Mouse (Mus musculus) T-cell, adult 2 months (primary cell): ENCODE data around the gene Cnpy4.

Source experiments
- DNase-seq: peaks from one replicate; pipeline ENCODE4 v3.0.0; 2022; ENCODE audit warnings: low spot score

Gene Cnpy4

DNA sequence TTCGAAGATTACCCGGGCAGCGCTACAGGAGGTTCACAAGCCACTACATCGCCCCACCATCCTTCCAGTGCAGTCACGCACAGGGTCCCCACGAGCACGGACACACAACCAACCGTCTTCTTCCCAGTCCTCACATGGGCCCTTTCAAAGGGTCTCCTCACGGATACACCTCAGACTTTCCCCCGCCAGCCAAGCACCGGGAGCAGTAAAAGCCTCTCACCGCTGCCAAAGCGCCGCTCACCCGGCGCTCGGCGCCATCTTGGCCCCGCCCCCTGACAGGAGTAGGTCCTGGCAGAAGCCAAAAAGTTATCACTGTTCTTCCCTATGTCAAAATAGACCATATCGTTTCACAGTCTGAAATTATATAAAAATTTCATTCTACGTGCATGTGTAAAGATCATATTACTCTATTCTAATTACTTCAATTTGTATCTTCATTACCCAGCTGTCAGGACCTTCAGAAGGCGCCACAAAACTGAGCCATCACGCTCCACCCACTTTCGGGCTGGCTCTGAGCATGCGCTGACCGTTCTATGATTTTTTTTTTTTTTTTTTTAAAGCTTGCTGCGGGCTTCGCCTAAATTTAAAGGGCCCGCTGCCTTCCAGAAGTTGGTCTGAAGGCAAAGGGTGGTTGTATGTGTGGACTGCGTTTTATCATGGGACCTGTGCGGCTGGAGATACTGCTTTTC is at the start of gene Cnpy4, which contains the start of gene Taf6:
Gene Cnpy4, plus strand, starts transcription at position 536 of the 689 bp plus-strand sequence.
Gene Taf6, minus strand, starts transcription at position 502 of the 689 bp plus-strand sequence.
- DNase-seq: peak; percentile 83

DNA sequence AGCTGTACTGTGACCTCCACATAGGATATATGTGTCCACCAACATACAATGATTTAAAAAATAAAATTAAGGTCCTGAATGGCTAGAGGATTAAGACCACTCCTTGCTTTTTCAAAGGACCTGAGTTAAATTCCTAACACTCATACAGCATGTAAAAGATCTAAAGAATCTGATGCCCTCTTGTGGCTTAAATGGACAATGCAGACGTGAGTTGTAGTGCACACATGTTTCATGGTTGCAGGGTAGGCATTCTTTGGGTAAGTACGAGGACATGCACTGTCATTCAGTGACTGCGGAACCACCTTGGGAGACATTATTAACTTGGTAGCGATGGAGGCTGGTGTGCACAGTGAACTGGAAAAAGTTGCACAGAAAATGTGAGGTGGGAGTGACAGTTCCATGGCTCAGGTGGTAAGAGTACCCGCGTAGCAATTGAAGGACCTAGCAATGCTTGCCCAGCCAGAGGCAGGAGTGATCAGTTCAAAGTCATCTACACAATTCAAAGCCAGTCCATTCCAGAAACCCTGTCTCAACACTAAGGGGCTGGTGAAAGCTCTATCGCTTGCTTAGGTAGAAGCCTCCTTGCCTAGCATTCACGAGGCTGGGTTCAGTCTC is 49.2 kb upstream of the Cnpy4 start:
- DNase-seq: peak; percentile 37

- no peak for DNase-seq
Observed at GRCm38 (mm10) chr5:138138585-138138984, 48.7 kb upstream of the Cnpy4 start.

- no peak for DNase-seq
Observed at GRCm38 (mm10) chr5:138154390-138154789, 32.9 kb upstream of the Cnpy4 start.

GRCm38 (mm10) chr5:138155443-138155976 is 31.8 kb upstream of the Cnpy4 start, which contains the start of gene Zfp113:
Zfp113 (minus strand) TSS chr5:138155744.
- DNase-seq: peak; percentile 92

DNA sequence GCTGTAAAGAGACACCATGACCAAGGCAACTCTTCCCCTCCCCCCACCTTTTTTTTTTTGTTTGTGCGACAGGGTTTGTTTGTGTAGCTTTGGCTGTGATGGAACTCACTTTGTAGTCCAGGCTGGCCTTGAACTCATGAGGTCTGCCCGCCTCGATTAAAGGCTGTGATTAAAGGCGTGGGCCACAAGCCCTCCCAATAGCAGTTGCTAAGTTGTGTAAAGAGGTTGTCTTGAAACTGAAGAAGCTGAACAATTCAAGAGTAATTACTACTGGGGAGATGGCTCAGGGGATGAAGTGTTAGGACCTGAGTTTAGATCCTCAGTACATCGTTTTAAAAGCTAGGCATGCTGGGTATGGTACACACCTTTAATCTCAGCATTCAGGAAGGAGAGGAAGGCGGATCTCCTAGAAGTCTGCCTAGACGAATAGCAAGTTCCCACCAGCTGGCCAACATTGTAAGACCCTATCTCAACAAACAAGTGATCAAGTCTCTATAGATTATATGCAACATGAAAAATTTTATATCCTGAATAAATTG is 27.0 kb upstream of the Cnpy4 start:
- DNase-seq: no peak

DNA sequence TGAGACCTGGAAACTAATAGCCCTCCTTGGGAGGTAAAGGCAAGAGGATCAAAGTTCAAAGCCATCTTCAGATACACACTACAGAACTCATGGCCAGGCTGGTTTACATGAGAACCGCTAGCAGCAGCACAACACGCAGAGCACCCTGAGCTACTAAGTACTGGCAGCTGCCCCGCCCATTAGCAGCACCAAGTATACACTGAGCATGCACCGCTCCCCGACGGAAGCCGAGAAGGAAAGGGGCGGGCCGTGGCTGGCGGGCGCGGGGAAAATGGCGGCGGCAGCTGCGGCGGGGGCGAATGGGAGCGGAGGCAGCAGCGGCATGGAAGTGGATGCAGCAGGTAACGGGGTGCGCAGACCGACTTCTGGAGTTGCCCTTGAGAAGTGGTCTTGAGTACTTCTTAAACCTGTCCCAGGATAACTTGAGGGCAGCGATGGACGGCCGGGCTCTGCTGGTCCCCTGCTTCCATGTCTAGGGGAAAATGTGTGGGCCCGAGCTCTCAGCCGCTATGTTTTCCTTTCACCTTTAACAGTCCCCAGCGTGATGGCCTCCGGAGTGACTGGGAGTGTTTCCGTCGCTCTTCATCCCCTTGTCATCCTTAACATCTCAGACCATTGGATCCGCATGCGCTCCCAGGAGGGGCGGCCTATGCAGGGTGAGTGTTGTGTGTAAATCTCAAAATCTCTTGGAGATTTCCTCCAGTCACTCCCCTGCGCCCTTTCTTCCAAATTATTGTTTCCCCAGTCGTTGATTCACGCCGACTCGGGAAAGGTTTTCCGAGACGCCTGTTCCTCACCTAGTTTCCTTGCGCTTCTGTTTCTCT is 26.2 kb upstream of the Cnpy4 start, which contains the start of gene Cops6:
Gene Cops6, plus strand, starts transcription at position 230 of the 824 bp plus-strand sequence.
- peak; percentile 96 for DNase-seq

DNA sequence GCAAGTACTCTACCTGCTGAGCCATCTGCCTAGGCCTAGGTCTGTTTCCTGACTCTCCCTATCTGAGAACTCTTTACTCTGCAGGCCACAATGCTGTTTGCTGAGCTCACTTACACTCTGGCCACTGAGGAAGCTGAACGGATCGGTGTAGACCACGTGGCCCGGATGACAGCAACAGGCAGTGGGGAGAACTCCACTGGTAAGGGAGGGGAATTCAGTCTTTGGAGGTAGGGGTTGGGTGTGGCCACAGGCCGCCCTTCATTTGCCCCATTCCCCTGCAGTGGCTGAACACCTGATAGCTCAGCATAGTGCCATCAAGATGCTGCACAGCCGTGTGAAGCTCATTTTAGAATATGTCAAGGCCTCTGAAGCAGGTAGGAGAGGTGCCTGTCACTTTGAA is 24.2 kb upstream of the Cnpy4 start:
- no peak for DNase-seq

DNA sequence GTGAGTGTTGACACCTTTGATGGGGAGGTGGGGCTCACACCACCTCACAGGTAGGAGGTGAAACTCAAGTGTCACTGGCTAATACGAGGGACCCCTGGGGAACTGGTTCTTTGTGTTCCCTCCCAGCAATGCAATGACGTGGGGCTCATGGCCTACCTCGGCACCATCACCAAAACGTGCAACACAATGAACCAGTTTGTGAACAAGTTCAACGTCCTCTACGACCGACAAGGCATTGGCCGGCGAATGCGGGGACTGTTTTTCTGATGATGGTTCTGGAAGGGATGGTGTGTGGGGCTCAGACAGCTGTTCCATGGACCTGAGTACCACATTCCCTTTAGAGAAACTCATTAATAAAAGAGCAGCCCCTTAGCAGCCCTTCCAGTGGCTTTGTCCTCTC is 23.7 kb upstream of the Cnpy4 start:
- DNase-seq: no peak

- no peak for DNase-seq
Observed at GRCm38 (mm10) chr5:138165594-138165993, 21.7 kb upstream of the Cnpy4 start.

- DNase-seq: peak; percentile 85
Observed at GRCm38 (mm10) chr5:138170936-138171561, 16.2 kb upstream of the Cnpy4 start.

GRCm38 (mm10) chr5:138171695-138172491 is 15.4 kb upstream of the Cnpy4 start, which contains the start of the genes Ap4m1 and Mcm7:
Ap4m1 (plus strand) TSS chr5:138172002.
Mcm7 (minus strand) TSS chr5:138172422.
- DNase-seq: peak; percentile 94

DNA sequence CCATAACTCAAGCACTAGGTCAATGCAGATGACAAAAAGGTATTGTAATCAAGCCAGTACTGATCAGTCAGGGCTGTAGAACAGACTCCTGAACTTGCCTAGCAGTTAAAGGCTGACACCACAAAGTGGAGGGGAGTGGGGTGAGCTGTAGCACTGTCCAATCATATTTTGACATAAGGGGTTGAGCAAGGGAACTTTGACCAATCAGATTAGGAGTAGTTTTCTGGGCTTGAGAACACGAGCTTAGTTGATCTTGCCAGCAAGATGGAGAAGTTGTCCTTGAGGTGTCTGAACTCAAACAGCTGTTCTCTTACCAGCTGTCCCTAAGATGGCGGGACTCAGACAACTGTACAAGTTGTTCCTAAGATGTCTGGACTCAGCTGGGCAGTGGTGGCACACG is 14.1 kb upstream of the Cnpy4 start:
- no peak for DNase-seq

DNA sequence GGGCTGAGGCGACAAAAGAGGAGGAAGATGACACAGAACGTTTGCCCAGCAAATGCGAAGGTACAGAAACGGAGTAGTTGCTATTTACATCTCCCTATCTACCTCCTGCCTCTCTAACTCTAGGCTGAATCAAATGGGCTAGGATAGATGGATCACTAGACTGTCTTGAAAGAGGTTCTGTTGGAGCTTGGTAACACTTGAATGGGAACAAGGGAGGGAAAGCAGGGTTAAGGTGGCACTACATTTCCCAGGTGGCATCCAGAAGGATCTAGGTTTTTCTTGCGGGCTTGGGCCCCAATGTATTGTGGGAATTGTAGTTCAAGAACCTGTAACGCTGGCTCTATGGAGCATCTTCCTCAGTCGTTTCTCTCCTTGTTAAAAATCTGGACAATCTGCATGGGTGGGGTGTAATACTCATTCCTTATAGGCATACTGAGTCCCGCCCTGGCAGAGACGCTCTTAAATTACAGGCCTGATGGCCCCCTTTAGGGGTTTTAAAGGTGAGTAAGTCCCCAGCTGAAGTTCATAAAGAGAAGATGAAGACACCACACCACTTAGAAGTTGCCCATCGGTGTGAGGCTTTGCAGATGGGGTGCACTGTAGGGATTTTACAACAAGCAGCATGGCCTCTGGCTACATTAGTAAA is 499 bp downstream of the Cnpy4 start:
- DNase-seq: peak; percentile 69

DNA sequence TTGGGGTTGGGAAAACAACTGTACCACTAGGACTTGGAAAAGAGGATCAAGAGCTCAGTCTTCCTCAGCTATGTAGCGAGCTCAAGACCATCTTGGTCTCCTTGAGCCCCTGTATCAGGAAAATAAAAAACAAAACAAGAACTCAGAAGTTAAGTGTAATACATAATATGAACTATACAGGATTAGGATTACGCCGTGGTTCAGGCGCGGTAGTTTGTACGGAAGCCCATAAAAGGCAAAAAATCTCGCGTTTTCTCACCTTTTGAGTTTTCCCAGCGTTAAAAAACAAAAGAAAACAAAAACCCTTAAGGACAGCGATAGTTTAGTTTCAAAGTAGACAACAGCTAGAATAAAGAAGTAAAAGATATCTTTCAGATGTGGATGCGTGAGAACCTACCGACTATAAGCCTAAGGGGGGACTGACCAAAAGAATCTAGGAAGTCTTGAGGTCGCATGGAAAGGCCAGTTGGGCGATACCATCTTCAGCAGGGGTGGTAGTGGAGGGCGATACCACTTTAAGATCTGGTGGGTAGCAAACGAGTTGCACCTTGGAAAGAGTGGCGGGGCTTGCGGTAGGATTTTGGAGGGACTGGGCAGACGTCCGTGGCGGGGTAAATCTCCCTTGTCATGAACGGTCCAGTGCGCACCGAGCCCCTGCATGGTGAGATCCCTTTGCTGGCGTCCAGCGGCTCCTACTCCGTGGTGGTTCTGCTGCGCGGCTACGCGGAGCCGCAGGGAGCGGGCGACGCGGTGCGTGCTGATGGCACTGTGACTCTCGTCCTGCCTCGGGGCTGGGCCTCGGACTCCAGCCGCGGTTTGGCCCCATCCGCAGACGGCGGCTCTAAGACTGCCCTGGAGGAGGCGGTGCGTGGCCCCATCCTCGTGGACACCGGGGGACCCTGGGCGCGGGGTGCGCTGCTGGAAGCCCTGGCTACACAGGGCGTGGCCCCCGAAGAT is 6.8 kb downstream of the Cnpy4 start, which contains the start of gene Mblac1:
Gene Mblac1, plus strand, starts transcription at position 544 of the 957 bp plus-strand sequence.
- peak; percentile 67 for DNase-seq

DNA sequence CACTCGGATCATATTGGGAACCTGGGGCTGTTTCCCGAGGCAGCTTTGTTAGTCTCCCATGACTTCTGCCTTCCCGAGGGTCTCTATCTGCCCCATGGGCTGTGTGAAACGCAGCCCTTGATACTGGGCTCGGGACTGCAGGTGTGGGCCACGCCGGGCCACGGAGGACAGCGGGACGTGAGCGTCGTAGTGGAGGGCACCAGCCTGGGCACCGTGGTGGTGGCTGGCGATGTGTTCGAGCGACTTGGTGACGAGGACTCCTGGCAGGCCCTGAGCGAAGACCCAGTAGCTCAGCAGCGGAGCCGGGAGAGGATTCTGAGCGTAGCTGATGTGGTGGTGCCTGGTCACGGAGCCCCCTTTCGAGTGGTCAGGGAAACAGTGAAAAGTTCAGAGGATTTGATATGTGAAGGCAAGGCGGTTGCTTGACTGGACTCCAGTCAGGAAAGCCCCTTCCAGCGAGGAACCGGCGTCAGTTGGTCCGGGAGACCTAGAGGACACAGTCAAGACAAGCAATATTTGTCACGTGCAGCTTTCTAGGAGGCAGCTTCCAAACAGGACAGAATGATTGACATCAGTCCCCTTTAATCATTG is 7.6 kb downstream of the Cnpy4 start:
- no peak for DNase-seq

GRCm38 (mm10) chr5:138195463-138195862 is 8.2 kb downstream of the Cnpy4 start:
- no peak for DNase-seq

DNA sequence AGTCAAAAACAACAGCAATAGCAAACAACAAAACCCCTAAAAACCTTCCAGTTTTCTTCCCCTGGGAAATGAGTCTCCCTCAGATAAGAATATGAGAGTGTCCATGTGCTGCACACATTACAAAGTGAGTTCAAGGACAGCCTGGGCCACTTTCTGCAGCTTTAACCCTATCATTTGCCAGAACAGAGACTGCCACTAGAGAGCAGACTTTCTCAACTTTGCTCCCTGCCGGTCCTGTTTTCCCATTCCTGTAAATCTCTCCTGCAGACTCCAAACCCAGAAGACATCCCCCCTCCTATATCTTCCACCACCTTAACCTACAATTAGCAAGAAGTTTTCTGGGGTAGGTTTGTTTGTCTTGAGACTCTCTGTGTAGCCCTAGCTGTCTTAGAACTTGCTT is 12.3 kb downstream of the Cnpy4 start:
- DNase-seq: no peak
